Mouse (Mus musculus) myocyte (in vitro differentiated cells): ENCODE measurements around the gene Mettl21e.

Source experiments
- CEBPB ChIP-seq: IDR thresholded peaks from 2 replicates; pipeline ENCODE4 v1.6.1; 2011; ENCODE audit warnings: mild to moderate bottlenecking, moderate library complexity; ENCODE audit not compliant: poor library complexity, insufficient read depth, severe bottlenecking
- E2F4 ChIP-seq: IDR thresholded peaks from one replicate; pipeline ENCODE4 v1.6.1; 2011; ENCODE audit warnings: mild to moderate bottlenecking, control low read depth, moderate library complexity; ENCODE audit not compliant: insufficient read depth
- MYOG ChIP-seq, 3 experiments: IDR thresholded peaks; one replicate each; pipeline ENCODE4 v1.6.1; 2011; ENCODE audit warnings: control low read depth in 2 of 3, low read depth in 2 of 3, mild to moderate bottlenecking in 2 of 3; ENCODE audit not compliant: insufficient read length in 2 of 3, control insufficient read depth in 1 of 3, insufficient read depth in 1 of 3
- POLR2A ChIP-seq: IDR thresholded peaks from one replicate; pipeline ENCODE4 v1.6.1; 2011; ENCODE audit warnings: low read depth, mild to moderate bottlenecking, control low read depth, moderate library complexity; ENCODE audit not compliant: insufficient read length
- SRF ChIP-seq: IDR thresholded peaks from one replicate; pipeline ENCODE4 v1.6.1; 2011; ENCODE audit warnings: low read depth; ENCODE audit not compliant: control insufficient read depth, insufficient read length
- TCF12 ChIP-seq: IDR thresholded peaks from one replicate; pipeline ENCODE4 v1.6.1; 2011; ENCODE audit warnings: mild to moderate bottlenecking, control low read depth; ENCODE audit not compliant: poor library complexity, insufficient read depth, severe bottlenecking
- USF1 ChIP-seq: IDR thresholded peaks from one replicate; pipeline ENCODE4 v1.6.1; 2011; ENCODE audit warnings: low read depth, mild to moderate bottlenecking, control low read depth, moderate library complexity

DNA sequence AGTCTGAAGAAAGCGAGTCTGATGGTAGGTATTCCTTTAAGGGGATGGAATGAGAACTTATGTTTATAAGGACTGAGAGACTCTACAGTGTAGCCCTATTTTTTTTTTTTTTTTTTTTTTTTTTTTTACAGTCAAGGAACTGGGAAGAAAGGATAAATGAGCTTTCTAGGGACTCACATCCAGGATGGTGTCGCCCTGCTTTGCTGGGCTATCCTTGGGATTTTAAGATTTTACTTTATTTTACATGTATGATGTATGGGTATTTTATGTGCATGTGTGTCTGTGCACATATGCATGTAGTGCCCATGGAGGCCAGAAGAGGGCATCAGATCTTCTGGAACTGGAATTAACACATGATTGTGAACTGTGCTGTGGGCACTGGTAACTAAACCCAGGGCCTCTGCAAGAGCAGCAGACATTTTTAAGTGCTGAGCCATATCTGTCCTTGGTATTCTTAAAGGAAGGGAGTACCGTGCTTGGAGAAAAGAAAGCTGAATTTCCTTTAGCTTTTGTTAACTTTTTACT lies 50.8 kb downstream of the Mettl21e start:
- TF ChIP-seq E2F4 (no peak), MYOG (IDR thresholded peaks at IDR 0.05; ENCODE audit: control insufficient read depth in 1 of 3, insufficient read depth in 1 of 3, insufficient read length in 2 of 3, low read depth in 2 of 3) (no peak), POLR2A (no peak), TCF12 (no peak), USF1 (no peak), SRF (no peak), CEBPB (no peak)
